Mouse (Mus musculus) CD4-positive, CD25-positive, alpha-beta regulatory T cell, adult 2 months (primary cell): ENCODE measurements around the gene Rho.
A peak's percentile ranks its signal among the peaks of the same experiment; 100 is the strongest.

Experiments used
- DNase-seq: peaks from one replicate; pipeline ENCODE4 v3.0.0-alpha.2; 2012; ENCODE audit warnings: low read depth, low spot score

The Rho gene

DNA sequence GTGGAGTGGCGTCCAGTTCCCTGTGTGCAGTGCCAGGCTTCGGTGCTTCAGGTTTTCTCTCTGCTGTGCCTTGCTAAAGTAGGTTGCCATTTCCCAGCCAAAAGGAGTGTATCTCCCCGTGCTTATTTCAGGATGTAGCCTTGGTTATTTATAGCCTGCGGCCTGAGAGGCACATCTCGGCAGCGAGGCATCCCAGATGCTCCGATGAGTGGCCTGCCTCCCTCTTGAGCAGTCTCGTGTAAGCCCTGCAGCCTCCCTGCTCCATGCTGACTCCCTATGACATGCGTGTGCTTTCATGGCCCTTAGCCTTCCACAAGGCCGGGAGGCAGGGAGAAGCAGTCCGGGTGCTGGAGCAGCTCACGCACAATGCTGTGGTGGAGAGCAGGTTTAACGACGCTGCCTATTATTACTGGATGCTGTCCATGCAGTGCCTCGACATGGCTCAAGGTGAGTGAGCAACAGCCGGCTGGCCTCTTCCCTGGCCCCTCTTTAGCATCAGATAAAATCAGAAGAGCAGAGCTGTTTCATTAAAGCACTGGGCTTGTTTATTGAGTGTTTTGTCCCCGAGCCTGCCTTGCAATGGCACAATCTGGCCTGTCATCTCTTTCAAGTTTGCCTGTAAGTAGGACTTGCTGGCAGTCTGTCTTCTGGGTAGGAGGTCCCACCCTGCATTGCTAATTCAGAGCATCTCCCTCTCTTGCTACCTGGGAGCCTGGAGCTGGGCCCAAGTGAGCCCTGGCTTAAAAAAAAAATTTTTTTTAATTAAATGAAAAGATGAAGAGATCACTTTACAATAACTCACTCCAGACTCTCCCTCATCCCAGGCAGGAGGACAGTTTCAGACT, 15.7 kb upstream of the Rho start:
- no peak for DNase-seq

DNA sequence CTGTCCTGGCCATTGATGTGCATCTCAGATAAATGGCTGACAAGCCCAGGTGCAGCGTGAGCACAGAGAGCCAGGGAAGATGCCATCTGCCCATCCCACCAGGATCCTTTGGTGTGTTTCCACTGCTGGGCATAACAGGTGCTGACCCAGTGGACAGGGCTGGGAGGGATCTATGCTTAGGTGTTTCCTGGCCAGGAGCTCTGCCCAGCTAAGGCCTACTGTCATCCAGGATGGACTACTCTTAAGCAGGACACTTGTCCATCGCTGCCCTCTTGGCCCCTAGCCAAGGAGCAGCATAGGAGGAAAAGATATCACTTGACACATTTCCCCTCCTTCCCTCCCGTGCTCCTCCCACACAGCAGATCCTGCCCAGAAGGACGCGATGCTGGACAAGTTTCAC, 14.9 kb upstream of the Rho start:
- no peak for DNase-seq

DNA sequence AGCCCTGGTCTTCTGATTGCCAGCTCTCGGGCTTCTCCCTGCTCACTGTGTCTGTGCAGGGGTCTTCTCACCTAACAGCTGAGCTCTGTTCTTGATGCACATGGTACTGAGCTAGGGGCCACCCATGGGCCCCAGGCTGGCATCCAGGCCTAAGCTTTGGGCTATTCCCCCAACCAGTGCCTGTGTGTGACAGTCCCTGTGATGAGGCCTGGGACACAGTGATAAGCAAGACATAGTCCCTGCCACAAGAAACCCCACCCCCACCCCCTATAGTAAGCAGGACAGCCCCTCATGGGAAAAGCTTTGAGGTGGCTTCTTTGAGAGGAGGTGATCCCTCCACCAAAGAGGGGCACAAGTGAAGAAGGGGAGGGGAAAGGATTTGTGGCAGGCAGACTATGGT, 12.9 kb upstream of the Rho start:
- DNase-seq = no peak

DNA sequence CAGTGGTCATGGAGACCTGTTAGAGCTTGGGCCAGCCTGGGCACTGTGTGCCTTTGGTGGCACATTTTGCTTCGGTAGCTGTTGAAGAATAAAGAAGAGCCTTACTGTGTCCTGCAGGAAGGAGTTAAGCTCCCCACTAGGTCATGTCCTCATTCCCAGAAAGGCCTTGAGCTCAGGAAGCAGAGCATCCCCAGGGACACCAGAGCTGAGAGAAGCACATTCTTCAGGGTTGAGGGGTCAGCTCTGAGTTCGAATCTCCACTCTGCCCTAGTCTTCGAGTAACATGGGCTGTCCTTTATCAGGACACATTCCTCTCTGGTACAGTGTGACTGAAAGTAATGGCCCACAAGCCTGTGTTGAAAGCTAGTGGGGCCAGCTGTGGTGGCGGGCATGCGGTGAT, 11.7 kb upstream of the Rho start:
- DNase-seq = no peak

DNA sequence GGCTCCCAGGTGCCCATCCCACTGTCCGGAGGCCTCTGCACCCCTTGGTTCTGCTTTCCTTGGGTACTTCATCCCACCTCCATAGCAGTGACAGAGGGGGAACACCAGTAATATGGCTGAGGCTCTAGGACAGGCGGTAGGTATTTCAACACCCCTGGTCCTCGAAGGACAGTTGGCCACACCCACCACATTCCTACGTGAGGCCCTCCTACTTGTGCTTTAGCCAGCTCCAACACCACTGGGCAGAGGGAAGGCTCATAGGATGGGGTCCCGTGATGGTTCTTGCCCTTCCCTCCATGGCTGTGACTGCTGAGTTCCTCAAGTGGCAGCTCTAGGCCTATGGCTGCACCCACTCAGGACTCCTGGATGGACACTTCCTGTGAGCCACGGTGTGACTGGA, 6.7 kb upstream of the Rho start:
- no peak for DNase-seq

DNA sequence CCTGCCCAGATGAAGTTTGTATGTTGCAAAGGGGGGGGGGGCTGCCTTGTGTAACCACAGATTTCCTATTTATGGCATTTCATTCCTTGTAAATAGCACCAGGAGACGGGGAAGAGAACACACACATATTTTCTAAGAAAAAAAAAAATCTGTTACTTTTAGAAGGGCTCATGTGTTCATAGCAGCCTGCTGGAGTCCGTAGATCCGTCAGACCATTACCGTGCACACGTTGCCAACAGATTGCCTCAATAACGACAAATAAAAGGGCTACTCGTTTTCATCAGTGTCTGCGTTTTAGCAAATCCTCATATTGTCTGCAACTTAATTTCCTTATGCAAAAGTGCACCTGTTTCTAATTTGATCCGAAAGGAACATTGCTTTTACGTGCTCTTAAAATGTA, 5.1 kb upstream of the Rho start:
- DNase-seq = no peak

DNA sequence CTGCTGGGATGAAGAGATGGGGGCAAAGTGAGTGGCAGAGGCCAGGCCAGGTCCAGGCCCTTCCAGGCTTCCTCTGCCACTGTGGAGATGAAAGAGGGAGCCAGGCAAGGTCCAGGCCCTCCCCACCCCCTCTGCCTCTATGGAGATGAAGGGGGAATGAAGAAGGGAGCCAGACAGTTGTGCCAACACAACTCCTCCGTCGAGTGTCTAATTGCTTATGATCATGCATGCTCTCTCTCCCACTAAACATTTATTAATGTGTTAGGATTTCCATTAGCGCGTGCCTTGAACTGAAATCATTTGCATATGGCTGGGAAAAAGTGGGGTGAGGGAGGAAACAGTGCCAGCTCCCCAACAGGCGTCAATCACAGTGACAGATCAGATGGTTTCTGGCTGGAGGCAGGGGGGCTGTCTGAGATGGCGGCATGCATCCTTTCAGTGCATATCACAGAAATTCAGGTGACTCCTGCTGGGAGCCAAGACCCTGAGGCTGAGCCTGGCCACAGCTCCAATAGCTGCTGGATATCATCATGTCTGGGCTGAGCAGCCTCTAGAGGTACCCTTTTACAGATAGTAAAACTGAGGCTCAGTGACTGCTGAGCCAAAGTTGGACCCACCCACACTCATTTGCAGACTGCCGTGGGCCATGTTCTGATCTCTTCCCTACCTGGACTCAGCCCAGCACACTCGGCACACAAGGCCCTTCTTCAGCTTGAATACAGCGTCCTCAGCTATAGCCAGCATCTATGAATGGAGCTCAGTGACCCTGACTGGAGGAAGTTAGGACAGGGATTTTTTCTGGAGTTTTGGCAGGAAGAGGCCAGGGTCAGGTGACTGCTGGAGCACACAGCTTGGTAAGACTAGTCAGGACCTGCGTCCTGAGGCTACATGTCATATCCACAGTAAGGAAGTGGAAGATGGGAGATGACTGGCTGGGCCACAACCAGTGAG, 4.0 kb upstream of the Rho start:
- DNase-seq = no peak

DNA sequence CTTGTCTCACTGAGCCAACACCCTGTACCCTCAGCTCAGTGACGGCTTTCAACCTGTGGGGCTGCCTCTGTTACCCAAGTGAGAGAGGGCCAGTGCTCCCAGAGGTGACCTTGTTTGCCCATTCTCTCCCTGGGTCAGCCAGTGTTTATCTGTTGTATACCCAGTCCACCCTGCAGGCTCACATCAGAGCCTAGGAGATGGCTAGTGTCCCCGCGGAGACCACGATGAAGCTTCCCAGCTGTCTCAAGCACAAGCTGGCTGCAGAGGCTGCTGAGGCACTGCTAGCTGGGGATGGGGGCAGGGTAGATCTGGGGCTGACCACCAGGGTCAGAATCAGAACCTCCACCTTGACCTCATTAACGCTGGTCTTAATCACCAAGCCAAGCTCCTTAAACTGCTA, 1.5 kb upstream of the Rho start:
- no peak for DNase-seq

DNA sequence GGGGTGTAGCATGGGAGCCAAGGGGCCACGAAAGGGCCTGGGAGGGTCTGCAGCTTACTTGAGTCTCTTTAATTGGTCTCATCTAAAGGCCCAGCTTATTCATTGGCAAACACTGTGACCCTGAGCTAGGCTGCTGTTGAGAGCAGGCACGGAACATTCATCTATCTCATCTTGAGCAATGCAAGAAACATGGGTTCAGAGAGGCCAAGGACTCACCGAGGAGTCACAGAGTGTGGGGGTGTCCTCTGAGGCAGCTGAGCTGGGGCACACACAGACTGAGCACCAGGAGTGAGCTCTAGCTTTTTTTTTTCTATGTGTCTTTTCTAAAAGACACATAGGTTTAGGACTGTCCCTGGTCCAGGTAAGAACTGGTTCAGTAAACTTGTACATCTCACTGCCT, 843 bp downstream of the Rho start:
- DNase-seq = no peak

DNA sequence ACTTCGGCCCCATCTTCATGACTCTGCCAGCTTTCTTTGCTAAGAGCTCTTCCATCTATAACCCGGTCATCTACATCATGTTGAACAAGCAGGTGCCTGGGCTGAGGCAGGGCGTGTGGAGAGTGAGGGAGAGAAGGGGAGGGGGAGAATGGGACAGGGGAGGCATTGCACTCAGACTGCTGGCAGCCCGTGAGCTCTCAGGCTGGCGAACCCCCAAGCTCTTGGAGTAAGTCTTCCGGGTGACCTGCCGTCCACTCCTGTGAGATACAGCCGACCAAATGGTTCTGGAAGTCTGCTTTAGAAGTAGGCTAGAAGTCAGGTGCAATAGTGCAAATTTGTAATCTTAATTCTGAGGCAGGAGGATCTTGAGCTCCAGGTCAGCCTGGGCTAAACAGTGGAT, 4.0 kb downstream of the Rho start:
- no peak for DNase-seq

DNA sequence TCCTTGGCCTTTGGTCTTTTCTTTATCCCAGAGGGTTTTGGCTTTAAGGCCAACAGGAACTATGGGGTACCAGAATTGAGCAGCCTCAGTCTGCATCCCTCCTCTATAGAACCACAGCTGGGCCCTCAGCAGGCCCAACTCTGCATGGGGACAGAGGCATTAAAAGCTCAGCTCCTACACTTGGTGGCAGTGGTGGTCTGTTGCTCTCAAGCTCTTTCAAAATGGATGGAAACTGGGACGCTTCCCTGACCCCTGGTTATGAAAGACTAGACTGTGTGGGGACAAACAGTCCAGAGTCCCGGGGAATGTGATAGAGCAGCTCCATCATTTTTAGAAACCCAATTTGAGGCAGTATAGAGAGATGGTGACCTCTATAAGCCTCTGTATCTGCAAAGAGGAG, 6.5 kb downstream of the Rho start:
- DNase-seq = no peak

DNA sequence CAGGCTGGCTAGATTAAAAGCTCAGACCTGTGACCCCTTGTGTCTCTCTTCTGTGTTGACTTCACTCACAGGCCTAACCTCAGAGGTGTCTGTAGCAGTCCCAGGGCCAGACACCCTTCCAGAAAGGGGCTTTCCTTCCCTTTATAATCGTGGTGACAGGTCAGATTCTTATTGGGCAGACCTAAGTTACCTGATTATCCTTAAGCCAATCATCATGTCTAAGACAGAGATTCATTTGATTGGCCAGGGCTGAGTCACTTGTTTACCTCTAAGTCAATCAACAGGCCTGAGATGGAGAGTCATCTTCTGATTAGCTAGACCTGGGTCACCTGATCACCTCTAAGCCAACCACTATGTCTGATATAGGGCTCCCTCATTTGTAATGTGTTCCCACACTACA, 7.2 kb downstream of the Rho start:
- DNase-seq = no peak

DNA sequence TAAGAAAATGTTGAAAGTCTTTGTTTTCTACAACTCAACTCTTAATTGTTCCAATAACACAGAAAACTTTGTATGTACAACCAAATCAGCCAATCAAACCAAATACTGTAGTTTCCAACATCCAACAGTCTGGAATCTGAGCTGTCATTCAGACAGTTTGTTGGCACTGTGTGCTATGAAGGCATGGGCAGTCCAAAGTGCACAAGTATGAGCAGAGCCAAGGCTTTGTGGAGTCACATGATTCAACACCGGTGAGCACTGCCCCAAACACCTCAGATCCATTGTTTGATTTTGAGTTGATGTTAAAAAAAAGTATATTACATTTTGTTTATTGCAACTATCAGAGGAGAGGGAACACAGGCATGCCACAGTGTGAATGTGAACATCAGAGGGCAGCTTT, 9.1 kb downstream of the Rho start:
- no peak for DNase-seq

DNA sequence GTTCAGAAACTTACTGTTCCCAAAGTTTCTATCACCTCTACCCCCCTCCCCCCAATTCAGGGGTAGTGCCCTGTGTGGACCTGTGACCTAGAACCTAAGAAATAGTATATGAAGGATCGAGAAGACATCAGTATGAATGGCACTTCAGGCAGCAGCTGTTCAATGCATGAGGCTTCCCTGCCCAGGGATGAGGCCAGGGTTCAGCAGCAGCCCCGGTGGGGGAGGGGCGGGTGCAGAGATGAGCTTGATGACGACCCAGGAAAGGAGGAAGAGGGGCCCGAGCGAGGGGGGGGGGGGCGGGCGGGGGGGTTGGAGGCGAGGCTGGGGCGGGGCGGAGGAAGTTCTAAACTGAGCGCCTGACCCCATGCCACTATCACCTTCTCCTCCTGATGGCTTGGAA, 9.6 kb downstream of the Rho start:
- DNase-seq = peak; percentile 25

DNA sequence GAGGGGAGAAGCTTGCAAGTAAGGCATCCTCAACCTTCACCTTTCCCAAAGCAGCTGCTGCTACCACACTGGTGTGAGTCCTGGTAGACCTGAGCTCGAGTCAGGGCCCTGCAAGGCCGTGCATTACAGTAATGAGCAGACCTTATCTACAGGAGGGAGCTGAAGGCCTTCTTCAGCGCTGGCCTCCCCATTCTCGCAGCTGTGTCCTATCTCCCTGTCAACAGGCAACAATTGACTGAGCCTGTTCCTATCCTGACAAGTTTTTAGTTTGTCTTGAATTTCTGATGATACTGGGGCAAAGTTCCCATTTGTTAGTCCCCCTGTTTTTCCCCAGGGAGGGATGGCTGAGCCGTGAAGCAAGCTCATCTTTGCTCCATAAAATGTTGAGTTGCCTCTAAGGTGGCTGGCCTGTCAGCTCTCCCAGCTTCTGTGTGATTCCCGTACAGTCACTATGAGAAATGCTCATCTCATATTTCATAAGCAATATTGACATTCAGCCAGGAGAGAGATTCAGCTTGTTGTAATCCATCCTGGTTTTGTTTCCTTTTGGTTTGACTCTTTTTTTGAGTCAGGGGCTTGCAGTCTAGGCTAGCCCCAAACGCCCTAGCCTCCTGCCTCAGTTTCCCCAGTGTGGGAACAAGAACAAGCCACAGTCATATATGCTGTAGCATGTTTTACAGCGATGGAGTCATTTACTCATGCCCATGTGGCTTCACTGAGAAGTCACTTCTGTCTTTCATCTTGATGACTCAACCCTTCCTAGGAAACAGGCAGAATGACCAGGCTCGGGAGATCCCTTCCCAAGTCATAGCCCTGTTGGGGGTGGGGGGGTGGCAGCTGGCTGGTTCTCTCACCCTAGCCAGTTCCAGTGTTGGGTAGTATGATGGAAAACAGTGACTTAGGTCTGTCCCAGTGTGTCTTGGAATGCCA, 12.2 kb downstream of the Rho start:
- DNase-seq = no peak

DNA sequence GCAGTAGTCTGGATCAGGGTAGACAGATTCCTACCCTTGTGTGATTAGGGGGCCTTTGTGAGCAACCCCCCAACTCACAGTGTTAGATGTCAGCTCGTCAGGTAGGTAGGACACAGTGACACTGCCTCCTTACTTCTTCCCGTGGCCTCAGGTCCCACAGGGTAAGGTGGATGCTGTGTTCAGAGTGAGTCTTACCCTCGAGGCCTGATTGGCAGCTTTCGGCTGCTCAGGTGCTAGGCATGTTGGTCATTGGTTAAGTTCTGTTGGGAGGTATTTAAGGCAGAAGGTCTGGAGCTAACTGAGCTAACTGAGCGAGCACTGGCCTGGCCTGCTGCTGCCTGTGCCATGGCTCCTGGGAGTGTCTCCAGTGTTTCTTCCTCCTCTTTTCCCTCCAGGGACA, 13.1 kb downstream of the Rho start, which contains the start of gene H1foo:
Gene H1foo (plus strand): TSS at position 301 of the 400 bp plus-strand sequence.
- no peak for DNase-seq

DNA sequence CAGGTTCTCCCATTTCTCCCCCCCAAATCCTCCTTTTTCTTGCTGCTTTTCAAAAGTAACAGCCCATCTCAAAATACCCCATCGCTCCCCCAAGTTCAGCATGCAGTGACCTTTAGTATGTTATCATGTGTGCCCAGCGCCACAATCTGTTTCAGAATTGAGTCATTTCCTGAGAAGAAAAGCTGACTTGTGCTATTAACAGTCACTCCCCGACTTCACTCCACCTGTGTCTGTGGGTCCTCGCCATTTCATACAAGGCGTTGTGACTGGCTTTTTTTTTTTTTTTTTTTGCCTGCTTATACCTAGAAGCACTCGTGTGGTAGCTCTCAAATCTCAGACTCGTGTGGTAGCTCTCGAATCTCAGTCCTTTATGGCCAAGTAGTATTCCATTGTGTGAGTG, 14.1 kb downstream of the Rho start:
- DNase-seq = peak; percentile 60

DNA sequence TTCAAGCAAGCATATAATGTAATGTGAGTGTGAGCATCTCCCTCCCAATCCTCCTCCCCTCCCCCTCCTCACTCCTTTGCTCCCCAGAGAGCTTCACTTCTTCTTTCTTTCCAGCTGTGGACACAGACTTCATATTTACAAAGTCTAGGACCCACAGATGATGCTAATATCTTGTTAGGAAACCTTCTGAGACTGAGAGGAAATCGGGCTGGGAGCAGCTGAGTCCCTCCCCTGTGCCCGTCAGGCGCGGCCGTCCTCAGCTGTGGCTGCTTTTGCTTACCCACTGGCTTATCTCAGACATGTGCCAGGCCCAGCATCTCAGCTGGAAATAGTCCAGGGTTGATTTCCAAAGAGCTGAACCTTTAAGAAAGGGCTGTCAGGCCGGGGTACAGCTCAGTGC, 14.8 kb downstream of the Rho start:
- DNase-seq = peak; percentile 30

DNA sequence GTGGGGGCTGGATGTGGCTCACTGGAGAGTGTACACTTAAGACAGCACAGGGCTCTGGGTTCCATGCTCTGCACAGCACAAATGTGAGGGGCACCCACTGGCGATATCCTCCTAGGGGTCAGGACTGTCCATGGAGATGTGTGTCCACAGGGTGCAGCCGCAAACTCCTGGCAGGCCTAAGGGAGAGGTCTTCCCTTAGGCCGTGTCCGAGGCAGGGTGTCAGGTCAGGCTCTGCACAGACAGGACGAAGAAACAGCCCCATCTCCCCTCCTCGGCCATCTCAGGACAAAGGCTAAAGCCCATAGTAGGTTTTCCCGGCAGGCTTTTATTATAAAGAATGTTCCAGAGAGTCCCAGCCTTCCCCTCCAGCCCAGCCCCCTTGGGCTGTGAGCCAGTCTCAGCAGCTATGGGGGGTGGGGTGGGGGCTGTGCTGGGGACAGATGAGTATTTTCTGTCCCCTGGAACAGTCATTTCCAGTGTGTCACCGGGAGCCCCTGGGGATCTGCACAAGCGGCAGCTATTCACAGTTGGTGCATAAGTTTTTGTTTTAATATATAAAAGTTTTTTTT, 23.0 kb downstream of the Rho start:
- no peak for DNase-seq

DNA sequence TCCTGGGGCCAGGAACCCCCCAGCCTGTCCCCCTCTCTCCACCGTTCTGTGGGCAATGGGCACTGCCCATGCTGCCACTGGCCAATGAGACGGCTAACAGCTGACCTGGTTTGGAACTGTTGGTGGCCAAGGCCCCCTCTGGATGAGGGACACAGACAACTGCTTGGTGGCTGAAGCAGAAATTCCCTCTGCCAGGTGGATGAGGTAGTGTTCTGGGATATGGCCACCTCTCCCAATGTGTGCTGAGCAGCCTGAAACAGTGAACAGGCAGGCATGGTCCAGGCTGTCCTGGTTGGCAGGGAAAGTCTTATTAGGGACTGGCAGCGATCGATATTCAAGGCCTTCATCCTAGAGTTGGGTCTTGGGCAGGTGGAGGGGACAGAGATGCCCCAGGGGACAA, 23.6 kb downstream of the Rho start:
- no peak for DNase-seq

DNA sequence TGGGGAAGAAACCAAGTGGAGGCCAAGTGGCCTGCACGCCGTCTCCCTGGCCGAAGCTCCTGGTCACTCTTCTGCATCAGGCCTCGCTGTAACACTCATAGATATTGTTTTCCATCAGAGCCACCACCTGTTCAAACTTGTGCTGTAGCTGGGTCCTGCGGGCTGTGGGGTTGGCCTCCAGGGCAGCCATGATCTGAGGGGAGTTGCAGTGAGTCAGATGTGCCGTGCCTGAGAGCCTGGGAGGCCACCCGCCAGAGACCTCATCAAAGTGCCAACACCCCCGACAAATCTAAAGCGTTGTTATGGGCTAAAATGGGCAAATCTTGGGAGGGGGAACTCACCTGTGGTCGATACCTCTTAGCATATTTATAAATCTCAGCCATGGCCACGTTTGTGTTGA, 24.1 kb downstream of the Rho start:
- DNase-seq = no peak
